Mouse (Mus musculus): ENCODE results near the gene Tub. TPM values are rescaled to one million over a fixed set of nuclear protein-coding genes. Genes with fewer than 3 reads are reported as not detected.

The Tub gene
- total and polyA plus RNA-seq, 2 experiments: under 0.01 TPM; not detected in 1

DNA sequence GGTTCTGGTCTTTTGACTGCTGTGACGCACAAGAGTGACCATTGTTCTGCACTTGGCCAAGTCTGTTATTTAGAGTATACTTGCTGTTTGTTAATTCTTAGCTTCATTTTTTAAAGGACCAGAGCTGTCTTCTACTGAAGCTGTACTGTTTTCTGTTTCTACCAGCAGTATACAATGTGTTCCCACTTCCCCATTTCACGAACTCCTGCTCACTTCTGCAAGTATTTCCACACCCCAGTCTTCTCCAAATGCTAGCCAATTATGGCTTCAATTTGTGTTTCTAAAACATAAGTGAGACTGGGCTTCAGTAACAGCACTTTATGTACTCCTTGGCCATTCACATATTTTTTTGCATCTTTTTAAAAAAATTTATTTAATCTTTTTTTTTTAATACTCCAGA lies 7.6 kb downstream of the Tub start:
- Histone ChIP-seq H3K4me3 (ENCODE audit: insufficient read depth, low read depth, low read length) (no peak overlapping the region), H3K36me3 (ENCODE audit: control insufficient read depth, insufficient read depth, low read length) (no peaks in the 10 kb centered on the region), H3K27ac (replicated peaks; ENCODE audit: insufficient read depth, low read depth, low read length) (no peak overlapping the region), H3K9ac (ENCODE audit: low read depth, low read length) (no peak overlapping the region), H3K27me3 (ENCODE audit: control insufficient read depth, insufficient read depth, low read length) (no peaks in the 10 kb centered on the region), H3K4me1 (ENCODE audit: control insufficient read depth, insufficient read depth, low read length) (no peaks in the 10 kb centered on the region), H3K79me2 (ENCODE audit: control insufficient read depth, insufficient read depth, low read length) (no peaks in the 10 kb centered on the region)
- TF ChIP-seq POLR2A (IDR thresholded peaks at IDR 0.05; ENCODE audit: extremely low read depth, insufficient read depth, low read length) (no peak), CTCF (IDR thresholded peaks at IDR 0.05; ENCODE audit: low read depth, low read length) (no peak)
- WGBS: 74% methylated on average over 2 of the region's 2 CpGs
- DNase-seq (ENCODE audit: extremely low read depth, low read depth, low spot score): no peak

DNA sequence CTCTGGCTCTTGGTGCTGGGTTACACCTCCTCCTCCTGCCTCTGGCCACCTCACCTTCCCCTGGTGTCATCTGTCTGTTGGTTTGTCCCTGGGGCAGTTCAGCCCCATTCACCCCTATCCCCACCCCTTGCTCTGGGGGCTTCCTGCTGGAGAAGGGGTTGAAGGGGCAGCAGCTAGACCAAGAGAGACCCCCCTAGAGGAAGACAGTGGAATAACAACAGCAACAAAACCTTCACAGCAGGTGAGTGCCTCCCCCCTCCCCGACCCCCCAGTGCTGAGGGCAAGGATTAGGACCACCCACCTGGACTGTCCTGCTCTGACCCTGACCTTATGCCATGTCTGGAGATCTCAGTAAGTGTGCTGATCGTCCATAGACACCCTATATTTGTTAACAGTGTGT lies 15.8 kb downstream of the Tub start:
- no peaks in the 10 kb centered on the region for H3K27me3 ChIP-seq (ENCODE audit: control insufficient read depth, insufficient read depth, low read length)
- no peak for DNase-seq (ENCODE audit: extremely low read depth, low read depth, low spot score)
- no peaks in the 10 kb centered on the region for H3K4me1 ChIP-seq (ENCODE audit: control insufficient read depth, insufficient read depth, low read length)
- TF ChIP-seq POLR2A (IDR thresholded peaks at IDR 0.05; ENCODE audit: extremely low read depth, insufficient read depth, low read length): no peak
- no peak for TF ChIP-seq CTCF (IDR thresholded peaks at IDR 0.05; ENCODE audit: low read depth, low read length)
- no peak overlapping the region for H3K4me3 ChIP-seq (ENCODE audit: insufficient read depth, low read depth, low read length)
- WGBS: 18% methylated on average over 2 of the region's 2 CpGs
- H3K27ac ChIP-seq (replicated peaks; ENCODE audit: insufficient read depth, low read depth, low read length): no peak overlapping the region
- H3K9ac ChIP-seq (ENCODE audit: low read depth, low read length): no peak overlapping the region
- H3K36me3 ChIP-seq (ENCODE audit: control insufficient read depth, insufficient read depth, low read length): no peaks in the 10 kb centered on the region
- H3K79me2 ChIP-seq (ENCODE audit: control insufficient read depth, insufficient read depth, low read length): no peaks in the 10 kb centered on the region

DNA sequence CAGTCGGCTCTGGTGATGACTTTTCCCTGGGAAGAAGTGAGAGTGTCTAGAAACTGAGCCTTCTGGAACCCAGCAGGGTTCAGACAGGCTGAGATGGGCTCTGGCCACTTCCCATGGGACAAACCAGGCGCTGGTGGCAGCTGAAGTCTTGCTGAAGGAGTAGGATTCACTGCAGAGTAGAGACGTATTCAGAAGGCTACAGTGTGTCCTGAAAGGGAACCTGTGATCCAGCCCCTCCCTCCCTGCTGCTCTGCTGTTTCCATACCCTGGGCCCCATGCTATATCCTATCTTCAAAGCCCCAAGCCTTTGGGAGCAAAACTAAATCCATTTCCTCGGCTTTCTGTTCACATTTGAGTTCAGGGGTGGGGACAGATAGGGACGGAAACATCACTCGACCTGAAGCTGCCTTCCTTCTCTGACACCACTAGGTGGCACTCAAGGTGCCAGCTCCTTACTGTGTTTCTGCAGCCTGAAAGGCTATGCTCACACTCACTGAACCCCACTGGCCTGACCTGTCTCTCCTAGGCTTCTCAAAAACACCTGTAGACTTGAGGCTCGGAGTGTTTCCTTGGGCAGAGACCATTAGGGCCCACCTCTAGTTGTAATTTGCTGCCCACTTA lies 16.7 kb downstream of the Tub start:
- DNase-seq (ENCODE audit: extremely low read depth, low read depth, low spot score): peak; percentile 21
- 29% methylated on average over 7 of the region's 7 CpGs for WGBS
- no peaks in the 10 kb centered on the region for H3K4me1 ChIP-seq (ENCODE audit: control insufficient read depth, insufficient read depth, low read length)
- no peaks in the 10 kb centered on the region for H3K79me2 ChIP-seq (ENCODE audit: control insufficient read depth, insufficient read depth, low read length)
- no peak overlapping the region for H3K4me3 ChIP-seq (ENCODE audit: insufficient read depth, low read depth, low read length)
- TF ChIP-seq CTCF (IDR thresholded peaks at IDR 0.05; ENCODE audit: low read depth, low read length): peak; percentile 82
- no peak for TF ChIP-seq POLR2A (IDR thresholded peaks at IDR 0.05; ENCODE audit: extremely low read depth, insufficient read depth, low read length)
- no peak overlapping the region for H3K9ac ChIP-seq (ENCODE audit: low read depth, low read length)
- H3K27me3 ChIP-seq (ENCODE audit: control insufficient read depth, insufficient read depth, low read length): no peaks in the 10 kb centered on the region
- H3K27ac ChIP-seq (replicated peaks; ENCODE audit: insufficient read depth, low read depth, low read length): no peak overlapping the region
- H3K36me3 ChIP-seq (ENCODE audit: control insufficient read depth, insufficient read depth, low read length): no peaks in the 10 kb centered on the region

DNA sequence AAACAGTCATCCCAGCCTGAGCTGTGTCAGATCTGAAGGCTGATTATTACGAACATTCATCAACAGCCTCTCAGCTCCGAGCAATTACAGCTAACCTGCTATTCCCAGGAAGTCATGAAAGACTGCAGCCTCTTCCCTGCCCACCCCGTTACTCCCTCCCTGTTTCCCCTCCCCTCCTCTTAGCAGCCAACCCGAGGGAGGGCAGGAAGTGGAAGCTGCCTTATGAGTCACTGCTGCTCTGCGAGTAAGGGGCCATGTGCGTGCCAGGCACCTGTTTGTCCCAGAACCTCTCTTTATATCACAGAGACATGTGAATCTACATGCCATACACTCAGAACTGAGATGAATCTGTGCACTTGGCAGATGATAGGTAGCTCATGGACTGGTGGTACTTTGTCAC lies 18.1 kb downstream of the Tub start:
- no peak overlapping the region for H3K27ac ChIP-seq (replicated peaks; ENCODE audit: insufficient read depth, low read depth, low read length)
- H3K4me1 ChIP-seq (ENCODE audit: control insufficient read depth, insufficient read depth, low read length): no peaks in the 10 kb centered on the region
- no peak overlapping the region for H3K9ac ChIP-seq (ENCODE audit: low read depth, low read length)
- no peak for TF ChIP-seq POLR2A (IDR thresholded peaks at IDR 0.05; ENCODE audit: extremely low read depth, insufficient read depth, low read length)
- no peak for TF ChIP-seq CTCF (IDR thresholded peaks at IDR 0.05; ENCODE audit: low read depth, low read length)
- 51% methylated on average over 6 of the region's 6 CpGs for WGBS
- H3K27me3 ChIP-seq (ENCODE audit: control insufficient read depth, insufficient read depth, low read length): no peaks in the 10 kb centered on the region
- no peak for DNase-seq (ENCODE audit: extremely low read depth, low read depth, low spot score)
- H3K79me2 ChIP-seq (ENCODE audit: control insufficient read depth, insufficient read depth, low read length): no peaks in the 10 kb centered on the region
- H3K36me3 ChIP-seq (ENCODE audit: control insufficient read depth, insufficient read depth, low read length): no peaks in the 10 kb centered on the region
- H3K4me3 ChIP-seq (ENCODE audit: insufficient read depth, low read depth, low read length): no peak overlapping the region

DNA sequence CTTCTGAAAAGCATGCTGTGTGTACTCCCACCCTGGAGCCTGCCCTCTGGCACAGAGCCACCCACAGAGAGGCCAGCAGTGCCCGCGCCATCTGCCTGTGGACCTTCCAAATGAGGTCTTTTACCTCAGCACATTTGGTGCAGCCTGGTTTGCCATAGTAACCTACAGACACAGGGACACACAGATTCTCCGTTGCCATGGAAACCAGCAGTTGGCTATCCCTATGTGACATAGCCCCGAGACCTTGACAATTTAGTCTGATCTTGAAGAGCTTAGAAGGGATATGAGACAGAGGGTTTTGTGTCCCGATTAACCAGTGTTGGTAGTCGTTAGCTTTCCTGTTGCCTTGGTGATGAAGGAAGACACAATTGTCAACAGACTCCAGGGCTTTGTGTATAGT lies 22.1 kb downstream of the Tub start:
- no peaks in the 10 kb centered on the region for H3K36me3 ChIP-seq (ENCODE audit: control insufficient read depth, insufficient read depth, low read length)
- H3K27me3 ChIP-seq (ENCODE audit: control insufficient read depth, insufficient read depth, low read length): no peaks in the 10 kb centered on the region
- TF ChIP-seq POLR2A (IDR thresholded peaks at IDR 0.05; ENCODE audit: extremely low read depth, insufficient read depth, low read length) (no peak), CTCF (IDR thresholded peaks at IDR 0.05; ENCODE audit: low read depth, low read length) (no peak)
- 63% methylated on average over 6 of the region's 6 CpGs for WGBS
- no peak overlapping the region for H3K9ac ChIP-seq (ENCODE audit: low read depth, low read length)
- no peaks in the 10 kb centered on the region for H3K79me2 ChIP-seq (ENCODE audit: control insufficient read depth, insufficient read depth, low read length)
- H3K4me1 ChIP-seq (ENCODE audit: control insufficient read depth, insufficient read depth, low read length): no peaks in the 10 kb centered on the region
- no peak overlapping the region for H3K27ac ChIP-seq (replicated peaks; ENCODE audit: insufficient read depth, low read depth, low read length)
- H3K4me3 ChIP-seq (ENCODE audit: insufficient read depth, low read depth, low read length): no peak overlapping the region
- DNase-seq (ENCODE audit: extremely low read depth, low read depth, low spot score): no peak

DNA sequence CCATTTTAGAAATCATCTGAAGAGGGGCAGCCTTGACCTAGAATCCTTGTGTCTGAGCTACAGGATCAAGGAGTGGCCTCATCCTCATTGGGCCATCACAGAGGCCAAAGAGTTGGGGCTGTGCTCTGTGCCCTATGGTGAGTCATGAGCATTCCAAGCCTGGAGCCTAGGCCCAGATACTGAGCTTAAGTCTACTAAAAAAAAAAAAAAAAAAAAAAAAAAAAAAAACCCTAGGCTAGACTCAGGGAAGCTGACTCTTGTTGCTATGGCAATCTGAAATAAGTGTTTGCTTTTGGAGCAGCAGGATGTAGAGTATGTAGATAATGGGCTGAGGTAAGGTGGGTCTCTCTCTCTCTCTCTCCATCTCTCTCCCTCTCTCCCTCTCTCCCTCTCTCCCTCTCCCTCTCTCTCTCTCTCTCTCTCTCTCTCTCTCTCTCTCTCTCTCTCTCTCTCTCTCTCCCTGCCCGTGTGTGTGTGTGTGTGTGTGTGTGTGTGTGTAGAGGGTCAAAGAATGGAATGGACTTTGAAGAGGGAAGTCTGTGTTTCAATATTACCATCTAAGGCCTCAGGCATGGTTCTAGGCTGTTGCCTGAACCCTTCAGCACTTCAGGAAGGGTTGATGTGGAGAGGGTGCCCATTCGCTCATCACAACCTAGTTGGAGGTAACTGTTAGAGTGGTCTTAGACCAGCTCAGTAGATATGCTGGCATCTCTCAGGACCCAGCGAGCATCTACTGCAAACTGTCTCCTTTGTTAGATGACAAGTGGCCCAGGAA lies 36.0 kb downstream of the Tub start:
- TF ChIP-seq POLR2A (IDR thresholded peaks at IDR 0.05; ENCODE audit: extremely low read depth, insufficient read depth, low read length): no peak
- Histone ChIP-seq H3K36me3 (ENCODE audit: control insufficient read depth, insufficient read depth, low read length) (no peaks in the 10 kb centered on the region), H3K27ac (replicated peaks; ENCODE audit: insufficient read depth, low read depth, low read length) (no peak overlapping the region), H3K79me2 (ENCODE audit: control insufficient read depth, insufficient read depth, low read length) (no peaks in the 10 kb centered on the region), H3K4me3 (ENCODE audit: insufficient read depth, low read depth, low read length) (no peak overlapping the region), H3K27me3 (ENCODE audit: control insufficient read depth, insufficient read depth, low read length) (no peaks in the 10 kb centered on the region), H3K4me1 (ENCODE audit: control insufficient read depth, insufficient read depth, low read length) (no peaks in the 10 kb centered on the region), H3K9ac (ENCODE audit: low read depth, low read length) (no peak overlapping the region)
- no peak for DNase-seq (ENCODE audit: extremely low read depth, low read depth, low spot score)
- 78% methylated on average over 2 of the region's 3 CpGs for WGBS

Measured in liver, adult 2 months (tissue).